Comparison of ENCODE assay signal across 12 mouse cellular contexts in the genomic region with DNA sequence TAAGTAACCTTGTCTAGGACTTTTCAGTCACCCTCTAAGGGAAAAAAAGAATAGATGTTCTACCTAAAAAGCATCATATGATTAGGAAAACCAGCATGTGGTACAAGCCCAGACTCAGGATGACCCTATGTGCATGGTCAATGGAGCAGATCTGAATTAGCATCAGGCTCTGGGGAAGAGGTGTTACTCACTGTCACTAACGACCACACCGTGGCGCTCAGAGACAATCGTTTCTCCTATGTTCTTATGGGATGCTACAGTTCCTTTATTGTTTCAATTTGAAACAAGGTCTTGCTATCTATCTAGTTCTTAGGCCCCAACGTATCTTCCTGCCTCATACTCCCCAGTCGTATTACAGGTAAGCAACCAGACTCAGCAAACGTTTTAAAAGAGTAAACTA.
DNase-seq lines count a peak whose midpoint lies in the region; TF ChIP-seq lines count a peak whose summit lies in the region.
"Had no signal": no experiment of that assay in that cellular context is flagged by ENCODE, and none has a peak within 500 bp of the region (broad histone marks: within the 10 kb centered on the region; RNA-seq: fewer than 3 reads in every experiment).

No protein-coding gene starts in this region.

- H3K4me3 ChIP-seq in layer of hippocampus, adult 2 months: no peak overlapping the region
- H3K4me3 ChIP-seq: neural tube, embryonic 12.5 days had no signal

- intact Hi-C loops in heart, postnatal 25 days (cut with DNase I): loop anchor here (1.0 to 5.0 kb wide), 2 partner anchors 89 to 1194 kb away; no protein-coding TSS in a partner anchor

- DNase-seq in heart, adult 11 months: peak; percentile 59
- DNase-seq in heart, postnatal 25 days (ENCODE audit: low spot score): no peak
- no peak for DNase-seq in layer of hippocampus, adult 2 months (ENCODE audit: low spot score in 2 of 2)
- no peak for DNase-seq in layer of hippocampus, postnatal 10 days (ENCODE audit: low spot score in 2 of 2)
- DNase-seq in ES-CJ7 (ENCODE audit: low read depth, low spot score): peak; percentile 38
- peak; percentile 27 to 53 for DNase-seq in cerebellum, postnatal 25 days
- no peak for DNase-seq in frontal cortex, adult 2 months (ENCODE audit: extremely low spot score in 1 of 2, low spot score in 1 of 2)
- no peak for DNase-seq in thymus, postnatal 14 days
- DNase-seq: gastrocnemius, postnatal 36 days; layer of hippocampus, adult 9-11 months; right cerebral cortex, postnatal 14 days had no signal

- TF ChIP-seq CTCF in layer of hippocampus, adult 2 months (conservative IDR thresholded peaks at IDR 0.05): peak; percentile 62

- H3K27ac ChIP-seq in layer of hippocampus, adult 2 months: no peak overlapping the region
- H3K27ac ChIP-seq: neural tube, embryonic 12.5 days had no signal

Comparison
In these comparisons a context has a peak if more than half of its experiments do, and no peak if none do; other contexts are left out.
1. DNase-seq: peak in heart, adult 11 months (single experiment), ES-CJ7 (single experiment) and cerebellum, postnatal 25 days (2 of 2); none in heart, postnatal 25 days (single experiment), layer of hippocampus, adult 2 months (0 of 2), layer of hippocampus, postnatal 10 days (0 of 2), frontal cortex, adult 2 months (0 of 2) and thymus, postnatal 14 days (single experiment).